Mouse (Mus musculus) right cerebral cortex, adult 2 months (tissue): ENCODE results near the gene Pomgnt2.
A peak's percentile ranks its signal among the peaks of the same experiment; 100 is the strongest.

Experiments used
- DNase-seq, 2 experiments: peaks; one replicate each; pipeline ENCODE4 v3.0.0; 2021 to 2022; ENCODE audit warnings: low spot score in 2 of 2

Pomgnt2 gene

DNA sequence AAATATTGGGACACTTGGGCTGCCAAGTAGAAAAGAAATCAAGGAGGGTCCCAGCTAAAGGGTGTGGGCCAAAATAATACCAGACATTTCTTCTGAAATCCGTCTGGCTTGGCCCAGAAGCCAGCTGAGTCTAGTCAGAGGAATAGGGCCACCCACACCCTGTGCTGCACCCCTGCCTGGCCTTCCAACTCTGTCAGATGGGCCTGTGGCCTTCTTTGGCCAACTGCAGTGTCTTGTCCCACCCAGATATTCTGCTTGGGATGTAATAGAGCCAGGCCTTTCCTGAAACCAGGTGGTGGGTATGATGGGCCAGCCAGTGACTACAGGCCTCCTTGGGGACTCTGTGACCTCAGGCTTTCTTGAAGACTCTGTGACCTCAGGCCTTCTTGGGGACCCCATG lies 23.7 kb downstream of the Pomgnt2 start:
- DNase-seq, result no peak

DNA sequence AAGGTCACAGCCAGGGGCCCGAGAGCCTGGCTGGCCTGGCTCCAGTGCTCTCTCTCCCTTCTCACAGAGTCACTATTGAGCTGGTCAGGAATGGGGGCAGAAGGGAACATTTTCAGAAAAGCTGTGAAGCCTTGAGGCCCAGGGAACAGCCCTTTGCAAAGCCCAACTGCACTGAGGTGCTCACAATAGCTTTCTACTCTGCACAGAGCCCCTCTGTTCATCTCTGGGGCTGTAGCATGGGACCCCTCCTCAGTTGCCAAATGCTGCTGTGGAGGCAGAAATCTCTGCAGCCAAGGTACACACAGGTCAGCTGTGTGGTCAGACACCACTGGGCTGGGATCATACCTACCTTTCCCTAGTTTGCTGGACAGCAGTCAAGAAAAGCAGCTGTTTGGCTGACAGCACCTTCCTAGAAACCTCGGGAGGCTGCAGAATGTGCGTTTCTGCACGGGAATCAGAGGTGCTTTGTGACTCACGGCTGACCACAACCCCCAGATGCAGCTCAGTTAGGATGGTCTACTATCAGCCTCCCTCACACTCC lies 27.0 kb downstream of the Pomgnt2 start:
- DNase-seq, result no peak

DNA sequence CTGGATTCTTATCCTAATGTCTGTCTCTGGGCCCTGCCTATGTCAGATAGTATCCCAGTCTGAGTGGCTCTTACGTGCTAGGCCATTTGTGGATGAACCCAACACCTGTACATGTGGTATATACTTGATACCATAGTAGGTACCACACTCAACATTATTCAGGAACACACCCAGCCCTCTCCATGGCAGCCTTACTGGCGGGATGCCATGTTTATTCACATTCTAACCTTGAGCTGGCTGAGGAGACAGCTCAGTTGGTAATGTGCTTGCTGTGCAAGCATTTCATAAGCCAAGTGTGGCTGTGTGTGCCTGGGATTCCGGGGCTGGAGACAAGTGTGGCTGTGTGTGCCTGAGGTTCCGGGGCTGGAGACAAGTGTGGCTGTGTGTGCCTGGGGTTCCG lies 28.7 kb downstream of the Pomgnt2 start:
- no peak for DNase-seq

DNA sequence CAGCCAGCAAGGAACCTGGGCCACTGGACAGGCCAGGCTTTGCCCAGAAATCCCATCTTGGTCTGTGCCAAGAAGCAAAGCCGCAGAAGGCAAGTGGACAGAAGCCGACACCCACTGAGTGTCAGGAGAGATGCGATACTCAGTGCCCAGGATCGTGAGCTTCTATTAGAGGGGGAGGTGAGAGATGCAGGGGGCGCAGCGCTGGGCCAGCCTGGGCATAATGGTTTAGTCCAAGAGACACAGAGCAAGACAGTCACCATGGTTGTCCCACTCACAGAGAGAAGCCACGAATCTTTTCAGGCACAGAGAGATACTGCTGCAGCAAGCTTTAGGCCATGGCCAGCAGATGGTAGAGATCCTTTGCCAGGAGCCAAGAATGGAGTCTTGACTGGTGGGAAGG lies 32.0 kb downstream of the Pomgnt2 start:
- no peak for DNase-seq

DNA sequence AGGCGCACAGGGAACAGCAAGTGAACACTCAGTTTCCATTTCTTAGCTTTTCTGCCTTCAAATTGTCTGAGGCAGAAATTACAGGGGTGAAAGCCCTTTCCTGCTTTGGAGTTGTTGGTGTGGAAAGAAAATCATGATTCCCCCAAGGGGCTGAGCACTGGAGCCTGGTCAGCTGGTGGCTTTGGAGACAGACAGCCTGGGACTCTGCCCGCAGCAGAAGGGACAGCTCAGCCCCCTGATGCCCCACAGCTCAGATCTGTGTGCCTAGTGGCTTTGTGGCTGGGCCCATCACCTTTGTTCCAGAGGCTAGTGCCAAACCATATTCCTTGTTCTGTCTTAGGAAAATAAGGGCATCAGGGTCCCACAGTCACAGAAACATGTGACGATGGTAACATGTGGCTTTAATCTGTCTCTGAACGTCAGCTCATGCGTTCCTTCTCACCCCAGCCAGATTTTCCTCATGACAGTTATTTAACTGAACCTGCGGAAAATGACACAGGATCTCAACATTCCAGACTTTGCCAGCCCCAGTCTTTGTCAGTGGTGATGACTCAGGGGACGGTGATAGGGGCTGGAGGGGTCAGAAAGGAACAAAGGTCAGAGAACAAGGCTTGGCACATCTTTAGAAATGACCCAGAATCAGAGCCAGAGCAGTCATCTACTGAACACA lies 36.8 kb downstream of the Pomgnt2 start:
- no peak for DNase-seq

DNA sequence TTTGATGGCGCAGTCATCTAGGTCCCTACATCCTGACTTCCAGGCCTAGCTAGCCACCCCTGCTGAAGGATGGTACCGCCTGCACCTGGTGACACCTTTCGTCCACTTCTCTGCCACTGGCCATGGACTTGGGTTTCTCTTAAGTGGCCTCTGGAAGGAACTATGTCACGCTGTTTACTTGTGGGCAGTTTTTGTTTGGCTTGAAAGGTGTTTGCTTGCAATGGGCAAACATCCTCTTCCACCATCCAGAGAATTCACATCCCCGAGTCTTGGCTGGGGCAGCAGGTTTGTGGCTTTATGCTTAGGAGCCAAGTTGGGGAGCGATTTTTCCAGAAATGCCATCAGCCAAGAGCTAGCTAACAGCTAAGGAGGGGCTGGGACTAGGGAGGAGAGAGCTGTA lies 44.3 kb downstream of the Pomgnt2 start:
- no peak for DNase-seq

DNA sequence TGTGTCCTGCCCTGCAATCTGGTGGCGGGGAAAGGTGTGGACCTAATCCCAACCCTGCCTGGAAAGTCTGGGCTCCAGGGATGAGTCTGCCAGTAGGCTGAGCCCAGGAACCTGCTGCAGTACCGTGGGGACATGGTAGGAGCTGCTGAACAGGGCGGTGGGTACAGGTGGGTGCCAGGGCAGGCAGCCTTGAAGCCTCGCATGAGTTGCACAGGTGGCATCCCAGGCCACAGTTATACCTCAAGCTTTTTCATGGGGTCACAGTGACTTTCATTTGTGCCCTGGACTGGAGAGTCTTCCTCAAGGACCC lies 45.8 kb downstream of the Pomgnt2 start:
- DNase-seq, result no peak

DNA sequence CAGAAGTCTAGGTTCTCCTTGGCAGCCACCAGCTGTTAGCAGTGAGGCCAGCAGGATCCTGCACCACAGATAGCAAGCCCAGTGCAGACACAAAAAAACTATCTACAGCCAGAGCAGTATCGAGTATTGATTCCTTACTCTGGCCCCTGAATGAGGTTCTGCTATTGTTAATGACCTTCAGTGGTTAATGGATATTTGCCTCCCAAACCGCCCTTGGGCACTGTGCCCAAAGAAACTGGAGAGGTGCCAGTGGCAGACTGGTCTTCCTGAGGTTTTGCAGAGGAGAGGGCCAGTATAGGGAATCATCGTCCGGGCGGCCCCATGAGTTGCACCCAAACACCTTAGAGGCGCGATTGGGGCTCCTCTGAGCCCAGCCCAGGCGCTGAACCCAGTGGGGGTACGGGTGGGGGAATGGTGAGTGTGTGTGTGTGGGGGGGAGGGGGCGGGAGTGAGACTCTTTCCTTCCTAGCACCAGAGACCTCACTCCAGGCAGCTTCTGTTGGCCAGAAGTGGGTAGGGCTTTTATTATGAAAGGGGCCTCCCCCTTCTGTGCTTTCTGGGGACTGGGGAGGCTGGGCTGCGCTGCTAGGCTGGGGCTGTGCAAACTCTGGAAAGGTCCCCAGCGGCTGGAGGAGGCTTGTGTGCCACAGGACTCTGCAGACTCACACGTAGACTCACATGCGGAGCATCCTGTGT lies 46.3 kb downstream of the Pomgnt2 start, which contains the start of gene Fam198a:
Fam198a (plus strand) TSS at position 571 of the 696 bp plus-strand sequence.
- no peak for DNase-seq

DNA sequence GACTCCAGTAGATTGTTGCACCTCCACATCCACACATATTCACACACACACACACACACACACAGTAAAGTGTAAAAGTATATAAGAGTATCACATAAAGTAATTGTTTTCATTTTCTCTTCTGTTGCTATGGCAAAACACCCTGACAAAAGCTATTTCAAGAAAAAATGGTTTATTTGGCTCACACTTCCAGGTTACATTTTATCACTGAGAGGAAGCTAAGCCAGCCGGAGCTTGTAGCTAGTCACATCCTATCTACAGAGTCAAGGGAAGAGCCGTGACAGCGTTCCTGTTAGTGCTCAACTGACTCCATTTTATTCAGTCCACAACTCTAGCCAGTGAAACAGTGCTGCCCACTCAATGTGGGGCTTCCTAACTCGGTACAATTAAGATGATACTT lies 48.5 kb downstream of the Pomgnt2 start:
- peak in 1 of 2 experiments; percentile 27 for DNase-seq

DNA sequence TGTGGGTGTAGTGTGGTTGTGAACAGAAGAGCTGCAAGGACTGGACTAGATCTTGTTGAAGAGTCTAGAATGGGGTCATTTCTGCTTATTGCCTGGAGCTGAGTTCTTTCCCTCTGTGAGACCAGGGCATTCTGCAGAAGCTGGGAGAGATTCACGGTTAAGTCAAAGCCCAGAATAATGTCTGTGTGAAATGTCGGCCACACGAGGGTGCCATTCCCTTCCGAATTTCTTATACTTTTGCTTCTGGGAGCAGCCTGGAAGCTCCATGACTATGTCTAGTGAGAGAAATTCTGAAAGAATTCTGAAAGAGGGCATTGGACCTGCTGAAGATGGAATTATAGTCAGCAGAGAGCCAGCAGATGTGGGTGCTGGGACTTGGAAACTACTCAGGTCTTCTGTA lies 49.1 kb downstream of the Pomgnt2 start:
- DNase-seq, result peak; percentile 84

DNA sequence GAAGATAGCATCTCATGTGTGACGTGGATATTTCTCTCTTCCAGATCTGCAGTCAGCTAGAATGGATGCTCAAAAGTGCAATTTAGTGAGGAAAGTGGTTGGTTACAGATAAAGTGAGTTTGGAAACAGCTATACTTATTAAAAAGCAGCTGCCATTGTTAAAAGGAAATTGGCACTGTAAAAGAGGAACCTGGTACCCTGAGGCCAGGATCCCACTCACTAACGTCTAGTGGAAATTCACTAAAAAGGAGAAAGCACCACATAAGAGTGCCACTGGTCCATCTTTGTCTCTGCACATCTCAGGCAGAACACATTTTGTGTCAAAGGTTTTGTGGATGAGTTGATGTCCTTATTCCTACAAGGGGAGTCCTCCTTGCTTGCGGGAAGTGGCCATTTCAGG lies 53.3 kb downstream of the Pomgnt2 start:
- DNase-seq, result no peak

DNA sequence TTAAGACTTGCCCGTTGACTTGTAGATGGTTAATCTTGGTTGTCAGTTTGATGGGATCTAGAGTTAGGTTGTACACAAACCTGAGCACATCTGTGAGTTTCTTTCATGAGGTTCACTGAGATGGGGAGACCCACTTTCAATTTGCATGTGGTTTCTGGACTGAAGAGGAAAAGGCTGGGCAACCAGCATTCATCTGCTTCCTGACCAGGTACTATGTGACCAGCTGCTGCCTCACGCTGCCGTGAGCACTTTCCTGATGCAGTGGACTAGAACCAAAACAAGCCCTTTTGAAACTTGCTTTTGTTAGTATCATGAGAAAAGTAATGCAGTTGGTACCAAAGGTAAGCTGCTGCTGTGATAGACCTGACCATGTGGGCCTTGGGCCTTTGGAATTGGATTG lies 53.9 kb downstream of the Pomgnt2 start:
- DNase-seq, result no peak

DNA sequence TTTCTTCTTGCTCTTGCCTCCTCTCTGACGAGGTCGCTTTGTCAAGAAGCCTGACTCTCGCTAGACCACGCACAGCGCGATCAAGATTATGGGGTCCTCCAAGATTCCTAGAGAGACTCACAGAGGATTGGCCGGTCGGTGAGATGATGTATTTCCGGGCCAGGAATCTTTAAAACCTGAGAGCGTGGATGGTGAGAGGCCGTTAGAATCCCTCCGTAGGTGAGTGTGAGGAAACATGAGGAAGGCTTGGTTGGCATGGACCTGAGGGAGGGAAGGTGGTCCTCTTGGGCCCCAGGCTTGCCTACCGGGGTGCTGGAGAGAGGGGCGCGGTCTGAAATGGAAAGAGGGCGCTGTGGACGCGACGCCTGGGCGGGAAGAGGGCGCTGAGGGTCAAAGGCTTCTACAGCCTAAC lies 59.0 kb downstream of the Pomgnt2 start:
- no peak for DNase-seq

DNA sequence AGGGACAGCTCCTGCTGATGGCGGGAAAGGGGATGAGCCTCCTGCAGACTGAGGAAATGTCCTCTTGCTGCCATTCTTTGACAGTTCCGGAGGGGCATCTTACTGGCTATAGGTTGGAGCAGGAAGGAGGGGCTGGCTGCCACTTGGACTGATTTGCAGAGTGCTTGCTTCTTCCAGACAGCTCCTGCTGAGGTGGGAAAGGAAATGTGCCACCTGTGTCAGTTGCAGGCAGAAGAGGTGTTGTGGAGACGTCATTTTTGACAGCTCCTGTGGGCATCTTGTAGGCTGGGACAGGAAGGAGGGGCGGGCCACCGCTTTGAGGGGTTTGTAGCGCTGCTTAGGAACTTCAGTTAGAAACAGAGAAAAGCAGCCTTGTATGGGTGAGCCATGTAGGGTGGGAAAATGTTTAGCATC lies 59.5 kb downstream of the Pomgnt2 start:
- DNase-seq, result no peak

DNA sequence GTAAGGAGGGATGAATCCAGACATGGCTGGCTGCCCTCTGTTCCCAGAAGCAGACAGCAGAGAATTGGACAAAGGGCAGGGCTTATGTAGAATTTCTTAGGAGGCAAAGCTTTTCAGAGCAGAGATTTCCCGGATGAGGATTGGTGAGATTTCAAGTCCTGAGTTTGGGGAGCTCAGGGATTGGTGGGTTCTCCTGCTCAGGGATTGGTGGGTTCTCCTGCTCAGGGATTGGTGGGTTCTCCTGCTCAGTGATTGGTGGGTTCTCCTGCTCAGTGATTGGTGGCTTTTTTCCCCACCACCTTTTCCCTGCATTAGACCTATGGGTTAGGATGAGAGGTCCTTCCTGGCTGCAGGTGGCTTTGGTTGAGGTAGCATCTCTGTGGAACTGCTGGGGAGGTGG lies 60.0 kb downstream of the Pomgnt2 start:
- DNase-seq, result no peak

DNA sequence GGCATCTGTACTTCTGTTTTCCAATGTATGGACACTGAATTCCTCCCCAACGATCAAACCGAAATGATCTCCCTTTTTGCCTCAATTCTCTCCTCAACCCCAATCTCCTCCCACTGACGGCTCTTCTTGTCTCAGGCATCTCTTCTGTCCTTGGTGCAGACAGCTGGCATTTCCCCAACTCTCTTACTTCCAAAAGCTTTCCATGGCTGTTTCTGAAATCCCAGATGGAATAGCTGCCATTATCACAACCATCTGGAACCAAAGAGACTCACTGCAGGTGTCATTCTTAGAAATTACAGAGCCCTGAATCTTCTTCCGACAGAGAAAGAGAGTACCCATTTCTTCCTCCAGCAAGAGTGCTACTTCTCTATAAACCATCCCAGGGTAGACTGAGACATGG lies 62.1 kb downstream of the Pomgnt2 start:
- no peak for DNase-seq
